Mouse (Mus musculus): ENCODE results near the gene Sesn3.

GRCm38 (mm10) chr9:14246016-14246799 is 28.7 kb upstream of the Sesn3 start:
- TF ChIP-seq CTCF (IDR thresholded peaks at IDR 0.05; ENCODE audit: low read depth) (no peak), EP300 (optimal IDR thresholded peaks at IDR 0.05) (no peak)
